Mouse (Mus musculus): ENCODE data around the gene Gucy1b2.

- TF ChIP-seq CTCF (IDR thresholded peaks at IDR 0.05; ENCODE audit: control insufficient read depth, insufficient read depth, insufficient replicate concordance, low read depth, low read length) (no peak), POLR2A (IDR thresholded peaks at IDR 0.05; ENCODE audit: control insufficient read depth, low read depth, low read length) (no peak)
Observed at GRCm38 (mm10) chr14:62395346-62395745, 60.7 kb downstream of the Gucy1b2 start.
